Mouse (Mus musculus): Measurements from ENCODE around the gene Ncam1. TPM values are rescaled to one million over a fixed set of nuclear protein-coding genes. Genes with fewer than 3 reads are reported as not detected.

Gene Ncam1
- polyA plus RNA-seq, 1 experiment from 2014 or later, result 166 TPM

GRCm38 (mm10) chr9:49793241-49793640 is 5.5 kb downstream of the Ncam1 start:
- ATAC-seq (replicated peaks; ENCODE audit: low FRiP score), result no peak
- no peak overlapping the region for H3K4me3 ChIP-seq (replicated peaks)
- H3K36me3 ChIP-seq, result no peaks in the 10 kb centered on the region
- H3K27ac ChIP-seq, result no peak overlapping the region
- no peaks in the 10 kb centered on the region for H3K27me3 ChIP-seq
- H3K9ac ChIP-seq, result no peak overlapping the region
- 64% methylated on average over 2 of the region's 2 CpGs for WGBS
- H3K4me1 ChIP-seq, result peaks cover 34% of the 10 kb centered on the region
- H3K9me3 ChIP-seq (replicated peaks), result no peaks in the 10 kb centered on the region
- no peak overlapping the region for H3K4me2 ChIP-seq

GRCm38 (mm10) chr9:49792646-49793045 is 6.1 kb downstream of the Ncam1 start:
- no peak for ATAC-seq (replicated peaks; ENCODE audit: low FRiP score)

GRCm38 (mm10) chr9:49781016-49781772 is 17.5 kb downstream of the Ncam1 start:
- Histone ChIP-seq H3K4me2 (no peak overlapping the region), H3K9me3 (replicated peaks) (no peaks in the 10 kb centered on the region), H3K27ac (0 out of 2 replicates have a peak overlapping the region, but pooled peaks have one; percentile 13), H3K36me3 (0 out of 2 replicates have a peak, but pooled peaks cover 3% of the 10 kb centered on the region), H3K27me3 (no peaks in the 10 kb centered on the region), H3K9ac (no peak overlapping the region), H3K4me3 (replicated peaks) (no peak overlapping the region), H3K4me1 (0 out of 2 replicates have a peak, but pooled peaks cover 5% of the 10 kb centered on the region)
- WGBS, result 78% methylated on average over 9 of the region's 9 CpGs
- no peak for ATAC-seq (replicated peaks; ENCODE audit: low FRiP score)

More at GRCm38 (mm10) chr9:49792646-49793045, 6.1 kb downstream of the Ncam1 start:
- no peak overlapping the region for H3K4me3 ChIP-seq (replicated peaks)
- H3K27me3 ChIP-seq, result no peaks in the 10 kb centered on the region
- H3K36me3 ChIP-seq, result no peaks in the 10 kb centered on the region
- WGBS, result 58% methylated on average over 4 of the region's 4 CpGs
- H3K4me1 ChIP-seq, result peaks cover 34% of the 10 kb centered on the region
- no peaks in the 10 kb centered on the region for H3K9me3 ChIP-seq (replicated peaks)
- no peak overlapping the region for H3K9ac ChIP-seq
- H3K4me2 ChIP-seq, result no peak overlapping the region
- H3K27ac ChIP-seq, result no peak overlapping the region

GRCm38 (mm10) chr9:49777015-49777637 is 21.6 kb downstream of the Ncam1 start:
- Histone ChIP-seq H3K36me3 (0 out of 2 replicates have a peak, but pooled peaks cover 3% of the 10 kb centered on the region), H3K4me1 (peaks cover 17% of the 10 kb centered on the region), H3K27ac (no peak overlapping the region), H3K27me3 (no peaks in the 10 kb centered on the region), H3K9me3 (replicated peaks) (no peaks in the 10 kb centered on the region), H3K4me3 (replicated peaks) (no peak overlapping the region), H3K9ac (no peak overlapping the region), H3K4me2 (no peak overlapping the region)
- WGBS, result 75% methylated on average over 7 of the region's 7 CpGs
- ATAC-seq (replicated peaks; ENCODE audit: low FRiP score), result no peak

GRCm38 (mm10) chr9:49766634-49767033 is 32.1 kb downstream of the Ncam1 start:
- no peaks in the 10 kb centered on the region for H3K27me3 ChIP-seq
- ATAC-seq (replicated peaks; ENCODE audit: low FRiP score), result no peak; the same call in 1 of the 2 replicates
- H3K4me2 ChIP-seq, result no peak overlapping the region
- WGBS, result 23% methylated on average over 2 of the region's 2 CpGs
- no peak overlapping the region for H3K9ac ChIP-seq
- peaks cover 20% of the 10 kb centered on the region for H3K4me1 ChIP-seq
- H3K36me3 ChIP-seq, result no peaks in the 10 kb centered on the region
- H3K27ac ChIP-seq, result no peak overlapping the region
- H3K9me3 ChIP-seq (replicated peaks), result no peaks in the 10 kb centered on the region
- H3K4me3 ChIP-seq (replicated peaks), result no peak overlapping the region

GRCm38 (mm10) chr9:49760571-49760970 is 38.2 kb downstream of the Ncam1 start:
- no peaks in the 10 kb centered on the region for H3K27me3 ChIP-seq
- no peak overlapping the region for H3K4me3 ChIP-seq (replicated peaks)
- ATAC-seq (replicated peaks; ENCODE audit: low FRiP score), result peak; percentile 86
- WGBS, result 38% methylated on average over 6 of the region's 6 CpGs
- H3K4me1 ChIP-seq, result peaks cover 52% of the 10 kb centered on the region
- no peak overlapping the region for H3K4me2 ChIP-seq
- H3K36me3 ChIP-seq, result no peaks in the 10 kb centered on the region
- no peaks in the 10 kb centered on the region for H3K9me3 ChIP-seq (replicated peaks)
- H3K27ac ChIP-seq, result 0 out of 2 replicates have a peak overlapping the region, but pooled peaks have one; percentile 30
- H3K9ac ChIP-seq, result no peak overlapping the region

GRCm38 (mm10) chr9:49758436-49758835 is 40.3 kb downstream of the Ncam1 start:
- H3K9ac ChIP-seq, result no peak overlapping the region
- H3K4me3 ChIP-seq (replicated peaks), result no peak overlapping the region
- peaks cover 54% of the 10 kb centered on the region for H3K4me1 ChIP-seq
- 32% methylated on average over 2 of the region's 2 CpGs for WGBS
- no peaks in the 10 kb centered on the region for H3K9me3 ChIP-seq (replicated peaks)
- peak overlapping the region; percentile 49 for H3K27ac ChIP-seq
- no peaks in the 10 kb centered on the region for H3K27me3 ChIP-seq
- no peaks in the 10 kb centered on the region for H3K36me3 ChIP-seq
- no peak; the same call in 1 of the 2 replicates for ATAC-seq (replicated peaks; ENCODE audit: low FRiP score)
- H3K4me2 ChIP-seq, result no peak overlapping the region; the same call in 1 of the 2 replicates

- H3K4me3 ChIP-seq (replicated peaks), result no peak overlapping the region
- no peak overlapping the region for H3K9ac ChIP-seq
- no peaks in the 10 kb centered on the region for H3K36me3 ChIP-seq
- peak overlapping the region; percentile 49 for H3K27ac ChIP-seq
- 47% methylated on average over 12 of the region's 12 CpGs for WGBS
- H3K4me1 ChIP-seq, result peaks cover 55% of the 10 kb centered on the region
- H3K9me3 ChIP-seq (replicated peaks), result no peaks in the 10 kb centered on the region
- H3K27me3 ChIP-seq, result no peaks in the 10 kb centered on the region
- no peak for ATAC-seq (replicated peaks; ENCODE audit: low FRiP score)
- no peak overlapping the region; the same call in 1 of the 2 replicates for H3K4me2 ChIP-seq
These were observed 40.7 kb downstream of the Ncam1 start for GRCm38 (mm10) chr9:49757986-49758385.

GRCm38 (mm10) chr9:49757582-49757981 is 41.1 kb downstream of the Ncam1 start:
- Histone ChIP-seq H3K9ac (no peak overlapping the region), H3K4me1 (peaks cover 58% of the 10 kb centered on the region), H3K36me3 (no peaks in the 10 kb centered on the region), H3K4me2 (no peak overlapping the region; the same call in 1 of the 2 replicates), H3K4me3 (replicated peaks) (no peak overlapping the region), H3K27ac (peak overlapping the region; percentile 49), H3K27me3 (no peaks in the 10 kb centered on the region), H3K9me3 (replicated peaks) (no peaks in the 10 kb centered on the region)
- 81% methylated on average over 4 of the region's 4 CpGs for WGBS
- ATAC-seq (replicated peaks; ENCODE audit: low FRiP score), result no peak

GRCm38 (mm10) chr9:49756725-49757124 is 42.0 kb downstream of the Ncam1 start:
- Histone ChIP-seq H3K4me1 (peaks cover 58% of the 10 kb centered on the region), H3K27me3 (no peaks in the 10 kb centered on the region), H3K9me3 (replicated peaks) (no peaks in the 10 kb centered on the region), H3K4me2 (no peak overlapping the region), H3K4me3 (replicated peaks) (no peak overlapping the region), H3K27ac (no peak overlapping the region), H3K9ac (no peak overlapping the region), H3K36me3 (no peaks in the 10 kb centered on the region)
- WGBS, result 67% methylated on average over 4 of the region's 4 CpGs
- ATAC-seq (replicated peaks; ENCODE audit: low FRiP score), result no peak

GRCm38 (mm10) chr9:49755214-49755613 is 43.5 kb downstream of the Ncam1 start:
- no peaks in the 10 kb centered on the region for H3K9me3 ChIP-seq (replicated peaks)
- H3K27me3 ChIP-seq, result no peaks in the 10 kb centered on the region
- no peak for ATAC-seq (replicated peaks; ENCODE audit: low FRiP score)
- no peak overlapping the region for H3K4me3 ChIP-seq (replicated peaks)
- no peak overlapping the region for H3K9ac ChIP-seq
- peaks cover 59% of the 10 kb centered on the region for H3K4me1 ChIP-seq
- no peak overlapping the region for H3K27ac ChIP-seq
- H3K36me3 ChIP-seq, result no peaks in the 10 kb centered on the region
- no peak overlapping the region for H3K4me2 ChIP-seq
- 69% methylated on average over 4 of the region's 4 CpGs for WGBS

GRCm38 (mm10) chr9:49751466-49751865 is 47.3 kb downstream of the Ncam1 start:
- Histone ChIP-seq H3K36me3 (no peaks in the 10 kb centered on the region), H3K4me2 (no peak overlapping the region), H3K9me3 (replicated peaks) (no peaks in the 10 kb centered on the region), H3K27me3 (no peaks in the 10 kb centered on the region), H3K9ac (no peak overlapping the region), H3K4me1 (peaks cover 41% of the 10 kb centered on the region), H3K4me3 (replicated peaks) (no peak overlapping the region), H3K27ac (peak overlapping the region; percentile 68)
- ATAC-seq (replicated peaks; ENCODE audit: low FRiP score), result no peak
- WGBS, result 35% methylated on average over 6 of the region's 6 CpGs
